Mouse (Mus musculus) gastrocnemius, postnatal 10 days (tissue): ENCODE measurements around the gene Gm20388. TPM values are rescaled to one million over a fixed set of nuclear protein-coding genes. Genes with fewer than 3 reads are reported as not detected.

Source experiments
- DNase-seq: peaks from one replicate; pipeline ENCODE4 v3.0.0; 2021; ENCODE audit warnings: mixed read lengths
- total RNA-seq, 2 experiments: library from RNA; stranded (reverse); gene quantifications; 2 replicates each; pipeline ENCODE4 v1.2.3; 2021

Gene Gm20388
- total RNA-seq, 2 experiments from 2014 or later = 2.9 to 6.0 TPM

GRCm38 (mm10) chr8:122656056-122656999 is 2745.7 kb downstream of the Gm20388 start:
- no peak for DNase-seq

GRCm38 (mm10) chr8:122658149-122658806 is 2747.6 kb downstream of the Gm20388 start:
- no peak for DNase-seq

DNA sequence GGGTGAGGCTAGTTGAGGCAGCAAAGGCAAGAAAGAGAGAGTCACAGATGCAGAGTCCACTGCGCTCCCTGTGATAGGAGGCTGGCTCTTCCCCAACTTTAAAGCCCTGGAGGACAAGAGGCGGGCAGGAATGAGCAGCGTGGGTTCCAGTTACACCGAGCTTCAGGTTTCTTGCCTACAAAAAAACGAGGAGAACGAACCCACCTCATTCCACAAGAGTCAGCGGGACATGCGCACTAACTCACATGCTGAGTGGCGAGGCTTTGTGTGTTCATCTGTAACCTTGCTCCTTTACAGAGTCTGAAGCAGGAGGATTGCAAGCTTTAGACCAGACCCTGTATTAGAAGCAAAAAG is 2748.1 kb downstream of the Gm20388 start:
- DNase-seq = no peak

DNA sequence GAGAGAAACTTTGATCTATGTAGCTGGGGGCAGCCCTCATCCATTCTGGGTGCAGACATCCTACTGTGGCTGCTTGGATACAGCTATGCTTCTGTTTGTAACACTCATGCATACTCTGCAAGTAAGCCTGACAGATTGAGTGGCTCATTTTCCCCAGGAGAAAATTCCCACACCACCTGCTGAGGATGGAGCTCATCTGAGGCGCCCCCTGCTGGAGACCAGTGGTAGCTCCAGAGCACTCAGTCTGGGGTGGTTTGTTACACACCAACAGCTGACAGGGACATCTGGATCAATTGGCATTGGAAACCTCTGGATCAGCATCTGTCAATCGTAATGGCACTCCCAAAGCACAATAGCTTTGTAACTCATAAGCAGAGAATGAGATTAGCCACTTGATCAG is 2749.4 kb downstream of the Gm20388 start:
- DNase-seq = no peak

GRCm38 (mm10) chr8:122661138-122661537 is 2750.5 kb downstream of the Gm20388 start:
- DNase-seq = peak; percentile 81

- no peak for DNase-seq
These were observed 2751.3 kb downstream of the Gm20388 start for GRCm38 (mm10) chr8:122661894-122662293.

- DNase-seq = no peak
These were observed 2752.5 kb downstream of the Gm20388 start for GRCm38 (mm10) chr8:122663106-122663505.

DNA sequence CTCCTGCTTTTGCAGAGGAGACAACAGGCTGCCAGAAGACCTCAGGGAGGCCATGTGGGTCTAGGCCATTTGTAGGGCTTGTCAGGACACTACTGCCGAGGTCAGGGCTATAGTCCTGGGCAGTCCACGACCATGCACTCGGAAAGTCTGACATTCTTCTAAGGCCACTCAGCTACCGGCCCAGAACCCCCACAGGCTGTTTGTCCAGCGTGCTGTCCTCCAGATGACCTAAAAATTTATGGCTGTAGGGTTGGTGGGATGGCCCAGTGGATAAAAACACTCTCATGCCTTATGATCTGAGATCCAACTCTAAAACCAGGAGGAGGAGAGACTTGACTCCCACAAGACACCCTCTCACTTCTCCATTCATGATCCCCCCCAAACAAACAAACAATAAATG is 2753.0 kb downstream of the Gm20388 start:
- DNase-seq = no peak

DNA sequence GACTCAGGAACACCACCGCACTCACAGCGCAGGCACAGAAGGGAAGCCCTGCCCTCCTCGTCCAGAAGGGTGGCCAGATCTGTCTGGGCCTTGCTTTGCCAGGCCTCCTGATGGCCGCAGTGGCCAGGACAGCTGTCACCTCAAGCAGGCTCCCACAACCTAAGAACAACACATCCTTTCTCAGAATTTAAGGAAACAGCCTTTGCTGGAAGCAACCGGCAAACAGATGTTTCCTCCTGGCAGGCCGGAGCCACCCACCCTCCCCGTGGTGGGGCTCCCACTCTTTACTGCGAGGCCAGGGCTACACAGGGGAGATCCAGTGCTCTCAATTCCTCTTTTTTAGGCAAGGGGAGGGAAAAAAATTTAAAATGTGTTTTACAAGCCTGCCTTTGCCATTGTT is 2754.6 kb downstream of the Gm20388 start:
- peak; percentile 59 for DNase-seq

- peak; percentile 72 for DNase-seq
These were observed 2755.2 kb downstream of the Gm20388 start for GRCm38 (mm10) chr8:122665667-122666316.

- DNase-seq = no peak
These were observed 2755.7 kb downstream of the Gm20388 start for GRCm38 (mm10) chr8:122666338-122666764.

DNA sequence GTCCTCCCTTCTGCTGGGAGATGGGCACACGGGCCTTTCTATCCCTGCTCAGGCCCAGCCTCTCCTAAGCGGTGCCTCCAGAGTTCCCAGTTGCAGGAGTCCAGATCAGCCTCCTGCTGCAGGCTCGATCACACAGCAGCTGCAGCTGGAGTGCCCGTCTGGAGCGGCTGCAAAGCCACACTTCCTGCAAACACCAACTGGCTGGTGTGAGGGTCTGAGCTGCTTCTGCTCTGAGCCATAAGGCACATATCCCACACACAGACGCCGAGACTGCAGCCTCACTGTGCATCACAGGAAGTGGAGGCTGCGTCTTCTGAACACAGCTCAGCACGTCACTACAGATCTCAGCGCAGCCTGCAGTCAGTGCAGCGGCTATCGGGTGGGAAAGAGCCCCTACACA is 2756.2 kb downstream of the Gm20388 start:
- no peak for DNase-seq

DNA sequence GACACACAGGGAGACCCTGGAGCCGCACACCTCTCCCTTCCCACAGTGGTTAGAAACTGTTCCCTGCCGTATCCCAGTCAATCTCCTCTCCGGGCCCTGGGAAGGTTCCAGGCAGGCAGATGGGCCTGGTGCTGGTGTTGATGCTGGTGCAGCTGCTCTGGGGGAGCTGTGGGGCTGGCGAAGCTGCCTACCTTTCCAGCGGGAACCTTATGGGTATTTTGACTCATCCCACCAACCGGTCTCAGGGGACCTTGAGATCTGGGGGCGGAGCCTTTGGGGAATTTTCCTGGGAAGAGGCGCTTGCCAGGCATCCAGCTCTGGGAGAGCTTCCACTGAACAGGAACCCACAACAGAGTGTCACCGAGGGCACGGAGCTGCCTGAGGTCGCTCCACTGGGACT is 2757.2 kb downstream of the Gm20388 start:
- DNase-seq = no peak

- DNase-seq = no peak
These were observed 2758.7 kb downstream of the Gm20388 start for GRCm38 (mm10) chr8:122669370-122669769.

- DNase-seq = no peak
These were observed 2759.4 kb downstream of the Gm20388 start for GRCm38 (mm10) chr8:122670001-122670400.

DNA sequence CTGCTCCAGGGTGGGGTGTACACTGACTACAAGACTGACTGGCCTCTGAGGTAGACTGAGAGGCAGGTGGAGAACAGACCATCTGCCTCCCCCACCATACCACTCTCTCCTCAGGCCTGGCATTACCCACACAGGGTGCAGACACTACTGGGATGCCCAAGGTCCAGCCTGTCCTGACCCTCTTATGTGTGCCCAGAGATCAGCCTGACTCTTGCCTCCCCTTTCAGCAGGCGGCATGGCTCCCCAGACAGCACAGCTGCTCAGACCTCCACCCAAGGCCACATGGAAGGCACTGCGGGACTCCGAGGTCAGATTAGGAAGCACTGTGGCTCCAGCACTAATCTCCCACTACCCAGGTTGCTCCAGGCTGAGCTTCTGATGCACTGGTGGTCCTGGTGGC is 2760.1 kb downstream of the Gm20388 start:
- no peak for DNase-seq

GRCm38 (mm10) chr8:122671894-122672293 is 2761.3 kb downstream of the Gm20388 start:
- DNase-seq = no peak

- DNase-seq = no peak
These were observed 2763.3 kb downstream of the Gm20388 start for GRCm38 (mm10) chr8:122673989-122674388.

DNA sequence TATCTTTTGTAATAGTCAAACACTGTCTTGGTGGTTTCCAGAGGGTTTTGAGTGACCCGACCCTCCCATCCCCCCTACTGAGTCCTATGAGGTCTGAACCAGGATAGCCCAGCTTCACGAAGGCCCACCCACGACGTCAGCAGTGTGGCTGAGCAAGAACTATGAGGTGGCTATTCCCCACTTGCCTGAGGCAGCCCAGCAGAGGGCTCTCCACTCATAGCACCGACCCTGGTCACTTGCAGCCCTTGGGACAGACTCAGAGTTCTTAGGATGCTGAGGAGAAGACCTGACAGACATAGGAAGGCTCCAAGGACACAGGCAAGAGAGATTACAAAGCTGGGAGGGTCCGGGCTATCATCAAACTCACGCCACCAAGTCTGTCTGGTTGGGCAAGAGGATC is 2764.4 kb downstream of the Gm20388 start:
- no peak for DNase-seq

DNA sequence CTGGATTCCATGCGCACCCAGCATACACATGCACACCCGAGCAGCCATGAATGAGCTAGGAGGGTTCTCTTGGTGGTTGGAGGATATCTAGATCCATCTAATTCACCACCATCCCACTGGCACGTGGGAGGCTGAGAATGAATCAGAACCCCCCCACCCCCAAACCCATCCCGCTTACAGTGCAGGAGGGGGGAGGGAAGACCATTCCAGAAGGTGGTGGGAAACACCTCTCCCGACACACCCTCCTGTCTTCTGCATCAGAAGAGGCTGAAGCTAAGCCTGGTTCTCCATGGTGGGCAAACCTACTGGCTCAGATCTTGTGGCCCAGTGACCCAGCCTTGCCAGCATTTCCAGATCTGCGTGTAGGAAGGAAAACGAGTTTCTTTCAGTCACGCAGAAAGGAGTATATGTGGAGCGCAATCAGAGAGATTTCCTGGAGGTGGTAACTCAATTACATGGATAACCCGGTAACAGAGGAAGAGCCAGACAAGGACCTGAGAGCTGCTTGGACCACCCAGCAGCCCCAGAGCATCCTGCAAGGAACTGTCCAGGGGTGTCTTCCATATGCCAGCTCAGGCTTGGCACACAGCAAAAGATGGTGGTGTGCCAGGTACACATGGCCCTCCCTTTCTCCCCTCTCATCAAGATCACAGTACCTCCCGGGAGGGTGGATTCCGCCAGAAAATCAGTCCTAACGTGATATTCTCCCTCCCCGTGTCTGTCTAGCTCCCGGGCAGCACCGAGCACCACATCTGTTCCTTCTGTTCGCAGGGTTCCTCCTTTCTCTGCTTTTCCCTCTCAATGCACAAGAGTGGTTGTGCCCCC is 2765.2 kb downstream of the Gm20388 start:
- DNase-seq = no peak

DNA sequence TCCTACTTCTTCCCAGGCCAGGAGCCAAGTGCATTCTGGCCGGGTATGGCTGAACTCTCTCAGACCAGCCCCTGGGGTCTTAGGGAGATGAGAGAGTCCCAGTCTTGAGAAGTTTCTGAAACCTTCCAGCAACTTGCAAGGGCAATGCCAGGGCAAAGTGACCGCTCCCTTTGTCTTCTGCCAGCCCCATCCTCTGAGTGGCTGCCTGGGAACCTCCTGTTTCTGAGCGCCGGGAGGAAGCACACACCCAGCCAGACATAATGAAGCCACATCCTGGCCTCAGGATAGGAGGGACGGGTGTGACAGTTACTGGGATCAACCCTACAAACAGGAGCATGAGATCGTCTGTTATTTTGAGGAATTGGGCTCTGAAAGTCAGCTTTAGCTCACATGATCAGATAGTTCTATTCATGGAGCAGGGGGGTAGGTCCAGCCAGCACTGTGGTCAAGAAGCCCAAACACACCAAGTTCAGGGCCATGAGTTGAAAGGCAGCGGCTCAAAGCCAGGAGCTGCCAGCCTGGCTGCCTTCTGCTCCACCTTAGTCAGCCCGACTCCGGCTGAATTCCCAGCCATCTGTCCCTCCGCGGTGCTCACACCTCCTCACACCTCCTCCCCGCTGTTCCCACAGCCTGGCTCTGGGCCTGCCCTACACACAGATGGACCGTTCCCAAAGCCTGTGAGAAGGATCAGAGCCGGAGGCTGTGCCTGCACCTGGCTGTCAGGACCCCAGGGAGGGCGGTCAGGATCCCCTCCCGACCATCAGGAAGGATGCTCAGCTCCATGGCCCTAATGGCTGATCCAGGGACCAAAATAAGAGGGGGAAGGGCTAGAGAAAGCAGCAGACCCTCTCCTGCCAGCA is 2766.2 kb downstream of the Gm20388 start:
- DNase-seq = peak; percentile 45
